Mouse (Mus musculus) G1E-ER4 (cell line): ENCODE data around the gene Gm7579. TPM values are rescaled to one million over a fixed set of nuclear protein-coding genes. Genes with fewer than 3 reads are reported as not detected.
"Not testable (repeated sequence)": the region's sequence is repeated elsewhere in the genome, so short reads cannot be mapped to it uniquely, and the experiment has no call there.

ENCODE experiments used
- GATA1 ChIP-seq: IDR thresholded peaks from one replicate; pipeline ENCODE4 v1.8.0; 2012; ENCODE audit warnings: low read length, inconsistent platforms
- polyA plus RNA-seq: library from polyadenylated mRNA; stranded (reverse); fragments of >175 nt; gene quantifications from 2 replicates; pipeline ENCODE4 v1.2.3, GENCODE M21; 2012

Gene Gm7579
- polyA plus RNA-seq = not detected in 2 replicates

DNA sequence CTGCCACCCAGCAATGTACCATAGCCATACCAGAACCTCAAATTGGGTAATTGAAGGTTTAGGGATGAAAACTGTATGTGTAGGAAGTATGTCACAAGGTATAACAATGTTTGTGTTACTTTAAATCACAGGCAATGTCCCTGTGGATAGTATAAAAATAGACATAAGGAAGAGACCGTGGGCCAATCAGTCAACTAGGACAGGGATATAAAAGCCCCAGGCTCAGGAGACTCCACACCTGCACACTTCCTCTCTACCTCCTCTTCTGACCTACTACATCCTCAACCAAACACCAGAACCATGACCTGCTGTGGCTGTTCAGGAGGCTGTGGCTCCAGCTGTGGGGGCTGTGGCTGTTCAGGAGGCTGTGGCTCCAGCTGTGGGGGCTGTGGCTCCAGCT is at the start of gene Gm7579:
TSS of gene Gm7579 (plus strand) at position 301 of the 400 bp plus-strand sequence.
- TF ChIP-seq GATA1 = no peak

DNA sequence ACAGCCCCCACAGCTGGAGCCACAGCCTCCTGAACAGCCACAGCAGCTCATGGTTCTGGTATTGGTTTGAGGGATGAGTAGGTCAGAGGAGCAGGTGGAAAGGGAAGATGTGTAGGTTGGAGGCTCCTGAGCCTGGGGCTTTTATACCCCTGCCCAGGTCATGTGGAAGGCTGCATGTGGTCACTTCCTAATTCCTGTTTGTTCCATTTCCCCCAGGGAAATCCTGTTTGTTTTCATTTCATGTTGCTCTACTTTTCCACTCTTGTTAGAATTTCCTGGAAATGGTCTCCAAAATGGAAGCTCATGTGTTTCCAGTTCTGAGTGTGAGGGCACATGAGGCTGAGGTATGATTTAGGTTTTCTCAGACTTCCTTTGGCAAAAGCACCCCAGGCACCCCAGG is 46.0 kb upstream of the Gm7579 start, which contains the start of gene Gm4553:
TSS of gene Gm4553 (minus strand) at position 101 of the 400 bp plus-strand sequence.
- not testable (repeated sequence) for TF ChIP-seq GATA1

DNA sequence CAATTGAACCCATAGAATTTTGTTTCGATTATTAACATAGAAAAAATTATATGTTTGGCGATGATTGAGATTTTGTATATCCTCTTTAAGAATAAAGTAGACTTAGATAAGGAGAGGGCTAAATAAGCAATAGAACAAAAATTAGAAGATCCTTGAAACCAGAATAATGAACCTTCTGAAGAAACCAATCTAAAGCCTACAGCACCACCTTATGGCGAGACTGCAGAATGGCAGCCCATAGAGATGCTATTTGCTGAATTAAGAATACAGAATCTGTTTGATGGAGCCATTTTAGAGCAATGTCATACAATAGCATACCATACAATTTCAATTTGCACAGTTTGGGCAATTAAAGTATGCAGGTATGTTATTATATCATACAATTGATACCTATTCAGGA is 41.8 kb upstream of the Gm7579 start:
- no peak for TF ChIP-seq GATA1

DNA sequence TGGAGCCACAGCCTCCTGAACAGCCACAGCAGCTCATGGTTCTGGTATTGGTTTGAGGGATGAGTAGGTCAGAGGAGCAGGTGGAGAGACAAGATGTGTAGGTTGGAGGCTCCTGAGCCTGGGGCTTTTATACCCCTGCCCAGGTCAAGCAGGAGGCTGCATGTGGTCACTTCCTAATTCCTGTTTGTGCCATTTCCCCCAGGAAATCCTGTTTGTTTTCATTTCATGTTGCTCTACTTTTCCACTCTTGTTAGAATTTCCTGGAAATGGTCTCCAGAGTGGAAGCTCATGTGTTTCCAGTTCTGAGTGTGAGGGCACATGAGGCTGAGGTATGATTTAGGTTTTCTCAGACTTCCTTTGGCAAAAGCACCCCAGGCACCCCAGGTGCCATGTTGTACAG is 35.8 kb upstream of the Gm7579 start, which contains the start of gene Krtap5-2:
TSS of gene Krtap5-2 (minus strand) at position 101 of the 400 bp plus-strand sequence.
- TF ChIP-seq GATA1 = not testable (repeated sequence)

DNA sequence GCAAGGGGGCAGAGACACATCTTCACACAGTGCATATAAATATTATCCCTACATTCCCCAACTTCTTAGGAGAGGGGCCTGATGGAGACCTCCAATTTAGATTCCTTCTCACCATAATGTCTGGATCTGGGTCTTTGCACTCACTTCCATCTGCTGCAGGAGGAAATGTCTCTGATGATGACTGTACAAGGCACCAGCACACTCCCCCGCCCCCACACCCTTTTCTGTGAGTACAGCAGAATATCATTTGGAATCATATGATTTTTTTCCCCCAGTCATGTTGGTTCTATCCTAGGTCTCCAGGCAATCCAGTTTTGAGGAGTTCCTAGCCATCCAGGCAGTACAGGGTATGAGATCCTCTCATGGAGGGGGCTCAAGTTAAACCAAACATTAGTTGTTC is 33.0 kb upstream of the Gm7579 start:
- no peak for TF ChIP-seq GATA1

DNA sequence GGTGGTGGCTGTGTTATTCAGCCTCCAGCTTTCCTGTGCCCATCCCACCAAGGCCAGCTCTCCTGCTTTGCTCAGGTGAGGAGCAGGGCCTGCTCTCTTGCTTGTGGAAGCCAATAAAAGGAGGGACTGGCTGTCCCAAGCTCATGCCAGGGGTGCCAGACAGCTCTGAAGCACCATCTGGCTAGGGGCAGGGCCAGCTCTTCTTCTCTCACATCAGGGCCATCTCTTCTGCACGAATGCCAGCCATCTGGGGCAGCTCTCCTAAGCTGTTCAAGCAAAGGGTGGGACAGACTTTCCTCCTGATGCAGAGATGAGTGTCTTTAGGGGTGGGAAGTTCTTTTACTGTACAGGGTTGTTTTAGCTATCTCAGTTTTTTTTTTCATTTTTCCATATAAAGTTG is 30.6 kb upstream of the Gm7579 start:
- no peak for TF ChIP-seq GATA1

DNA sequence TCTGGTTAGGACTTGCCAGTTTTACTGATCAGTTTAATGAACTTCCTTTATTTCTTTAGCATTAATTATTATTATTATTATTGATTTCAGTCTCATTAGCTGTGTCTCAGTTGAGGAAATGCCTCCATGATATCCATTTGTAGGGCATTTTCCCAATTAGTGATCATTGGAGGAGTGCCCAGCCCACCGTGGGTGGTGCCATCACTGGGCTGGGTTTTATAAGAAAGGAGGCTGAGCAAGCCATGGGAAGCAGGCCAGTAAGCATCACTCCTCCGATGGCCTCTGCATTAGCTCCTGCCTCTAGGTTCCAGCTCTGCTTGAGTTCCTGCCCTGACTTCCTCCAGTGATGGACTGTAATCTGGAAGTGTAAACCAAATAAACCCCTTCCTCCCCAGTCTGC is 23.5 kb upstream of the Gm7579 start:
- TF ChIP-seq GATA1 = no peak

DNA sequence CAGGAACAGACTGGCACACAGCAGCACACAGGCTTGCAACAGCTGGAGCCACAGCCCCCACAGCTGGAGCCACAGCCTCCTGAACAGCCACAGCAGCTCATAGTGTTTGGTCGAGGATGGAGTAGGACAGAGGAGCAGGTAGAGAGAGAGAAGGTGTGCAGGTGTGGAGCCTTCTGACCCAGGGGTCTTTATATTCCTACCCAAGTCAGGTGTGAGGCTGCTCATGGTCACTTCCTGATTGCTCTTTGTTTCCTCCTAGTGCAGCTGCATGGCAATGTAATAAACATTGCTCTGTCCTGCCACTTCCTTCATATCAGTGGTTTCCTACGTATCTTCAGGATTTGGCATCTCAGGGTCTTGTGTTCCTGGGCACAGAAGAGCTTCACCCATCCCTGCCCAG is 21.4 kb upstream of the Gm7579 start, which contains the start of gene Gm10153:
TSS of gene Gm10153 (minus strand) at position 101 of the 400 bp plus-strand sequence.
- TF ChIP-seq GATA1 = no peak

DNA sequence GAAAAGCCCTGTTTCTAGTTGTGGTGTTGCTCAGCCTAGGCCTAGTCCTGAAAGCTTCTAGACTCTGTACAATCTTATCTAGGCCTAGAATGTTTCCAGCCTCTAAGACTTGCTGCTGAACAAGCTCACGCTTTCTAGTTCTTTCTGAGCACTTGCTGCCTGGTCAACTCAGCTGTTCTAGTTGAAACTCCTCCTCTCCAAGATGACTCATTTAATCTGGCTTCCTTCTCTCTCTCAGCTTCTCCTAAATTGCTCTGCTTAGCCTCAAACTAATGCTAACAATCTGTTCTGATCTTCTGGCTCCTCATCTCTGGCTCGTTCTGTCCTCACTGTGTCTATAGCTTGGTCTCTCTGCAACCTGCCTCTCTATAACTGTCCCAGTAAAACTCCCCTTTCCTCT is 12.9 kb upstream of the Gm7579 start:
- no peak for TF ChIP-seq GATA1

DNA sequence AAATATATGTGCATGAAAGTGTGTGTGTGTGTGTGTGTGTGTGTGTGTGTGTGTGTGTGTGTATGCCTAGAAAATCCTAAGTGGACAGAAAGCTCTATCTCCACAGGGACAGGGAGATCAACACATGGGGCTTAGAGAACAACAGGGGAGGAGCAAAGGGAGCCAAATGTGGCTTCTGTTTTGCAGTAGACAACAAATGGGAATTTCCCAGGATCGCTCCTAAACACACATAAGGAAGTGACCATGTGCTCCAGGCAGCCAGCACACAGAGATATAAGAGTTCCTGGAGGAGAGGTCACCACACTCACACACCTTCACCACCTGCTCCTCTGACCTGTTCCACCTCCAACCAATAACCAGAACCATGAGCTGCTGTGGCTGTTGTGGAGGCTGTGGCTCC is 10.6 kb upstream of the Gm7579 start, which contains the start of gene Krtap5-3:
TSS of gene Krtap5-3 (plus strand) at position 301 of the 400 bp plus-strand sequence.
- TF ChIP-seq GATA1 = no peak

DNA sequence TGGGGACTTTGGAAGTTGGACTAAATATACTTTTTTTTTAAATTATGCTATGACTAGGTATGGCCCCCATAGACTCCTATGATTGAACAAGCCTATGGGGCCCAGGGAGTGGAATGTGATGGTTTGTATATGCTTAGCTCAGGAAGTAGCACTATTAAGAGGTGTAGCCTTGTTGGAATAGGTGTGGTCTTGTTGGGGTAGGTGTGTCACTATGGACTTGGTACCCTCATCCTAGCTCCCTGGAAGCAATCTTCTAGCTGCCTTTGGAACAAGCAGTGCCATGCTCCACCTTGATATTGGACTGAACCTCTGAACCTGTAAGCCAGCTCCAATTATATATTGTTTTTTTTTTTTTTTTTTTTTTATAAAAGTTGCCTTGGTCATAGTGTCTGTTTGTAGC is 6.2 kb upstream of the Gm7579 start:
- TF ChIP-seq GATA1 = no peak

DNA sequence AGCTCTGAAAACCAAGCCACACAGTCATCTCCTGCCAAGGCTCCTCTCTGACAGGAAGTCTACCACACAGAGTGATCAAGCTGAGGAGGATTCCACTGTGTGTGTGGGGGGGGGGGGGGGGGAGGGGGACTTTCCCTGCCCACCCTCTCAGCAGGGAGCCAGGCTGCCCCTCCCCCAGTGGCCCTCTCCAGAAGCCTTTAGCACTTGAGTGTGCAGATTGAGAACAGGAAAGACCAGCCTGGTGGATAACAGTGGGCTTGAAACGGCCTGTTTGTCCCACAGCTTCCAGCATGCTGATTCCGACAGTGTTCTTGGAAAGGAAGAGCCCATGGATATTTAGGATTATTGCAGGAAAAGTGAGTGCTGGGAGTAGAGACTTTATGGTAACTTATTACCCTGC is 12.9 kb downstream of the Gm7579 start:
- no peak for TF ChIP-seq GATA1

DNA sequence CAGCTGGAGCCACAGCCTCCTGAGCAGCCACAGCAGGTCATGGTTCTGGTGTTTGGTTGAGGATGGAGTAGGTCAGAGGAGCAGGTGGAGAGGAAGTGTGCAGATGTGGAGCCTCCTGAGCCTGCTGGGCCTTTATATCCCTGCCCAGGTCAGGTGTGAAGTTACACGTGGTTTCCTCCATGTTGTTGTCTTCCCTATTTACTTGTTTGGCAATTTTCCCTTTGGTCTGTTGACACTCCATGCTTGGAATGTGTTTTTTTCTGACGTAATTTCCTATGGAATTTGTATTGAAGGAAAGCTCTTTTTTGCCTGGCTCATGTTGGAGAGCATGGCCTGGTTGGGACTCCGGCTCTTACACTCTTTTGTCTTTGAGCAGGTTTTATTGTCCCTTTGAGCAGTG is 18.2 kb downstream of the Gm7579 start, which contains the start of gene Krtap5-5:
TSS of gene Krtap5-5 (minus strand) at position 101 of the 400 bp plus-strand sequence.
- TF ChIP-seq GATA1 = not testable (repeated sequence)

DNA sequence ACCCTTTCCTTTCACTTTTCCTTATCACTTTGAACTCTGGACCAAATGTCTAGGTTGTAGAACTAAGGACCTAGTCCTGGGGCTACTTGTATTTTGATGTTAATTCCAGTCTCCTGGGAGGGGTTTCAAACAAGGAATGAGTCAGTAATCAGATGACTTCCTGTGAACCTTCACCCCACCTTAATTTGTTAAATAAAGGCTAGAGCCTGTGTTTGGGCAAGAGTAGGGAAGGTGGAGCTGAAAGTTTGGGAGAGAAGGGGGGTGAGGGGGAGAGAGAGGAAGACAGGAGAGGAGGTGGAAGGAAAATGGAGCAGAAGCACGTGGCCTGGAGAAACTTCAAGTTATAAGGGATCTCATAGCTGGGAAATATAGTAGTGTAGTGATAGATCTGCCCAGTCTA is 19.9 kb downstream of the Gm7579 start:
- no peak for TF ChIP-seq GATA1

DNA sequence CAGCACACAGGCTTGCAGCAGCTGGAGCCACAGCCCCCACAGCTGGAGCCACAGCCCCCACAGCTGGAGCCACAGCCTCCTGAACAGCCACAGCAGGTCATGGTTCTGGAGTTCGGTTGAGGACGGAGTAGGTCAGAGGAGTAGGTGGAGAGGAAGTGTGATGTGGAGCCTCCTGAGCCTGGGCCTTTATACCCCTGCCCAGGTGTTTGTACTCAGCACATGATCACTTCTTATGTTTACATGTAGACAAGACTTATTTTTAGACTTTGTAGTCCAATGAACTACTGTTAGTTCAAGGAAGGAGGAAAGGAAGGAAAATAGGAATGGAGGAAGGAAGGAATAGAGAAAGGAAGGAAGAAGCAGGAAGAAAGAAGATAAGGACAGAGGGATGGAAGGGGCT is 29.3 kb downstream of the Gm7579 start, which contains the start of gene Gm40460:
TSS of gene Gm40460 (minus strand) at position 101 of the 400 bp plus-strand sequence.
- TF ChIP-seq GATA1 = no peak

DNA sequence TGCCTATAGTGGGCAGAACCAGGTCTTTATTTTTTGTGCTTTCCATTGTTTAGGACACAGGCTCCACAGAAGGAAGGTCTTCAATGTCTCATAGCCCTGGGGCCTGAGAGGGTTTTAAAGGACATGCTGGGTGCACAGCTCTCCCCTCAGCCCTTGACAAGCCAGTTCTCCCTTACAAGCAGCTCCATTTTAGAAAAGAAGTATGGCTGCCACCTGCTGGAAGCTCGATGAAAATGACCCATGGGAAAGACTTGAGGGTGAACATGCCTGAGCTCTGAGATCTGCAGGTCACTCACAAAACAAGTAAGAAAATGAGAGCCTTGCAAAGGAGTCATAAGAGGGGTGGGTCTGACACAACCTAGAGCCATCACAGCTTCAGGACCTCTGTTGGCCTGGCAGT is 38.2 kb downstream of the Gm7579 start:
- no peak for TF ChIP-seq GATA1

DNA sequence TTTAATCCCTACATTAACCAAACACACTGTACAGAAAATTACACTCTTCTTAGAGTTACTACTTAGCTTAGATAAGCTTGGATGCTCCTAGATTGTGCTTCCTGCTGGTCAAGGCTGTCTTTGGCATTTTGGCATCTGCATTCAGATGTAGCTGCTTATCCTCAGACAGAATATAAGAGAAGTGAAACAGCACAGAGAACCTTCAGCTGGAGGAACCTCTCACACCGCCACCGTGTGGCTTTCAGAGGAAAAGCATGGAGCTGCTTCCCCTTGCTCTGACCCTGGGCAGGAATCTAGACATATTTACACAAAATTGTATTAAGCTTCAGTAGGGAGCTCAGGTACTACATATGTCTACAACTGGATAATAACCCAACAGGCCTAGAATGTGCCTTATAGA is 43.9 kb downstream of the Gm7579 start:
- TF ChIP-seq GATA1 = no peak

DNA sequence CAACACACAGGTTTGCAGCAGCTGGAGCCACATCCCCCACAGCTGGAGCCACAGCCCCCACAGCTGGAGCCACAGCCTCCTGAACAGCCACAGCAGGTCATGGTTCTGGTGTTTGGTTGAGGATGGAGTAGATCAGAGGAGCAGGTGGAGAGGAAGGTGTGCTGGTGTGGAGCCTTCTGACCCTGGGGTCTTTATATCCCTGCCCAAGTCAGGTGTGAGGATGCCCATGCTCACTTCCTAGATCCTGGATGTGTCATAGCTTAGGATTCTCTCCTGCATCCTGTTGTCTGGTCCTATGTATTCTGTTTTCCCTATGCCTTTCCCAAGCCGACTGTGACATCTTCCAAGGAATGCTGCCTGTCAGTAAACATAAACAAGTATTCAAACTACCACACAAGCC is 46.6 kb downstream of the Gm7579 start, which contains the start of gene Gm2431:
TSS of gene Gm2431 (minus strand) at position 101 of the 400 bp plus-strand sequence.
- TF ChIP-seq GATA1 = not testable (repeated sequence)

Other genes starting within 250 kb of the Gm7579 start
- 38.6 and 39.4 TPM in 2 replicates for gene Mob2, start 150.8 kb upstream of the Gm7579 start, polyA plus RNA-seq
- gene Dusp8, start 116.0 kb upstream of the Gm7579 start, polyA plus RNA-seq = 0.24 and 0.28 TPM in 2 replicates
- gene Gm45618, start 91.1 kb upstream of the Gm7579 start, polyA plus RNA-seq = not detected in 2 replicates
- gene Gm39115, start 75.8 kb upstream of the Gm7579 start, polyA plus RNA-seq = not detected in 2 replicates
- not detected in 2 replicates for gene Gm45337, start 67.3 kb upstream of the Gm7579 start, polyA plus RNA-seq
- not detected in 2 replicates for gene Gm29735, start 54.7 kb upstream of the Gm7579 start, polyA plus RNA-seq
- gene Gm4553, start 46.1 kb upstream of the Gm7579 start, polyA plus RNA-seq = not detected in 2 replicates
- not detected in 2 replicates for gene Krtap5-2, start 35.9 kb upstream of the Gm7579 start, polyA plus RNA-seq
- gene Gm10153, start 21.5 kb upstream of the Gm7579 start, polyA plus RNA-seq = not detected in 2 replicates
- not detected in 2 replicates for gene Krtap5-3, start 10.5 kb upstream of the Gm7579 start, polyA plus RNA-seq
- gene Krtap5-5, start 18.1 kb downstream of the Gm7579 start, polyA plus RNA-seq = not detected in 2 replicates
- gene Gm40460, start 29.2 kb downstream of the Gm7579 start, polyA plus RNA-seq = not detected in 2 replicates
- gene Gm2431, start 46.5 kb downstream of the Gm7579 start, polyA plus RNA-seq = not detected in 2 replicates
- gene Gm4559, start 62.5 kb downstream of the Gm7579 start, polyA plus RNA-seq = not detected in 2 replicates
- gene Krtap5-1, start 85.3 kb downstream of the Gm7579 start, polyA plus RNA-seq = not detected in 2 replicates
- not detected in 2 replicates for gene Krtap5-4, start 91.7 kb downstream of the Gm7579 start, polyA plus RNA-seq
- 0.06 TPM in 1 of 2 replicates, not detected in the other for gene Ifitm10, start 161.9 kb downstream of the Gm7579 start, polyA plus RNA-seq
- 24.2 and 26.1 TPM in 2 replicates for gene Gm49369, start 170.8 kb downstream of the Gm7579 start, polyA plus RNA-seq
- 33.0 and 46.6 TPM in 2 replicates for gene Ctsd, start 176.2 kb downstream of the Gm7579 start, polyA plus RNA-seq
- not detected in 2 replicates for gene Syt8, start 223.0 kb downstream of the Gm7579 start, polyA plus RNA-seq
- not detected in 2 replicates for gene Tnni2, start 229.9 kb downstream of the Gm7579 start, polyA plus RNA-seq
- not detected in 2 replicates for gene Lsp1, start 248.9 kb downstream of the Gm7579 start, polyA plus RNA-seq